Mouse (Mus musculus): ENCODE measurements around the gene Fgb. TPM values are rescaled to one million over a fixed set of nuclear protein-coding genes. Genes with fewer than 3 reads are reported as not detected.

The Fgb gene
- polyA plus RNA-seq, 1 experiment = 0.15 TPM

DNA sequence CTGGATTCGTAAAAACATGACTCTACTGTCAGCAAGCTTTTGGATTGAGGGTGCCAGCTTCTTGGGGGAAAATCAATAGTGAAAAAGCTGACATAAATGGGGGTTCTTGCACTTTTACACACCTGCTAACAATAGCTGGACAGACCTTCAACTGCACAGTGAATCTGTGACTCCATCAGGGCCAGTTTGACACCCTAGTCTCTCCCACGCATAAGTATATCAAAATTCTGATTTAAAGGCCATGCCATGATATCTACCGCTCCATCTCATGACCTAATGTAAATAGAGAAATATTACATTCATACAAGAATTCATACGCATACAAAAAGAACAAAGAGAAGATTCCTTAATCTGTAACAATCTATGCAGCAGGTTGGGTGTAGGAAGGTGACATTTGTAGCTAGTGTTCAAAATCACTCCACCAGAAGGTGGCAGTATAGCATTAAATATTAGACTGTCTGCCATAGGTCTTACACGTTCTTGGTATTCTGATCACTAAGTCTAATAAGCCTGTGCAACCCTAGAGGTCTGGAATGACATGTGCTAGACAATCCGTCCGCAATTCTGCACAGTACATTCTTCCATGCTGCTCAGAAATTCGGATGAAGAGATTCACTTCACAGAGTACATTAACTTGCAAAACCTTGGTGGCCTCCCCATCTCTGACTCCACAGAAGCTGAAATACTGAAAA lies 50.7 kb downstream of the Fgb start:
- Histone ChIP-seq H3K36me3 (ENCODE audit: control insufficient read depth, insufficient read depth, low read length) (no peaks in the 10 kb centered on the region), H3K27me3 (ENCODE audit: control insufficient read depth, insufficient read depth, low read length) (no peaks in the 10 kb centered on the region), H3K4me1 (replicated peaks; ENCODE audit: control insufficient read depth, insufficient read depth, low read length) (no peaks in the 10 kb centered on the region), H3K27ac (ENCODE audit: control insufficient read depth, insufficient read depth, low read length) (no peak overlapping the region), H3K4me3 (ENCODE audit: control insufficient read depth, insufficient read depth, low read length) (no peak overlapping the region)
- no peak for TF ChIP-seq CTCF (IDR thresholded peaks at IDR 0.05; ENCODE audit: borderline replicate concordance, control insufficient read depth, extremely low read depth, insufficient read depth, low read length, poor library complexity)
- TF ChIP-seq POLR2A (IDR thresholded peaks at IDR 0.05; ENCODE audit: control insufficient read depth, extremely low read depth, insufficient read depth, low read length, poor library complexity) = no peak
- 35% methylated on average over 8 of the region's 8 CpGs for WGBS
- peak; percentile 20 for DNase-seq

DNA sequence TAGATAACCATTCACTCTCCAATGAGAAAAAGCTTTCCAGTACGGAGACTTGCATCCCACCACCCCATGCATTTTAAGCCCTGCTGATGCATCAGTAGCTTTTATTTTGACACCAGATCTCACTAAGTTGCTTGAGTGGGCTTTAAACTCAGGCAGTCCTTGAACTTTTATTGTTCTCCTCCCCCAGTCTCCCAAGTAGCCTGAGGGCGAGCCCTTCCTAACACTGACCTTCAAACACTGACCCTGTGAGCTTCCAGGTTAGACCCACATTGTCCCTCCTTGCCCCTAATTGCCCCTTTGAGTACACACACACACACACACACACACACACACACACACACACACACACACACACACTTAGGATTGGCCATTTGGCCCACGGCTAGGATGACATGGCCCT lies 53.0 kb downstream of the Fgb start:
- TF ChIP-seq CTCF (IDR thresholded peaks at IDR 0.05; ENCODE audit: borderline replicate concordance, control insufficient read depth, extremely low read depth, insufficient read depth, low read length, poor library complexity) = no peak
- no peak for TF ChIP-seq POLR2A (IDR thresholded peaks at IDR 0.05; ENCODE audit: control insufficient read depth, extremely low read depth, insufficient read depth, low read length, poor library complexity)
- Histone ChIP-seq H3K27me3 (ENCODE audit: control insufficient read depth, insufficient read depth, low read length) (no peaks in the 10 kb centered on the region), H3K4me3 (ENCODE audit: control insufficient read depth, insufficient read depth, low read length) (no peak overlapping the region), H3K27ac (ENCODE audit: control insufficient read depth, insufficient read depth, low read length) (no peak overlapping the region), H3K4me1 (replicated peaks; ENCODE audit: control insufficient read depth, insufficient read depth, low read length) (no peaks in the 10 kb centered on the region), H3K36me3 (ENCODE audit: control insufficient read depth, insufficient read depth, low read length) (no peaks in the 10 kb centered on the region)
- WGBS = 88% methylated on average over 3 of the region's 3 CpGs
- no peak for DNase-seq

DNA sequence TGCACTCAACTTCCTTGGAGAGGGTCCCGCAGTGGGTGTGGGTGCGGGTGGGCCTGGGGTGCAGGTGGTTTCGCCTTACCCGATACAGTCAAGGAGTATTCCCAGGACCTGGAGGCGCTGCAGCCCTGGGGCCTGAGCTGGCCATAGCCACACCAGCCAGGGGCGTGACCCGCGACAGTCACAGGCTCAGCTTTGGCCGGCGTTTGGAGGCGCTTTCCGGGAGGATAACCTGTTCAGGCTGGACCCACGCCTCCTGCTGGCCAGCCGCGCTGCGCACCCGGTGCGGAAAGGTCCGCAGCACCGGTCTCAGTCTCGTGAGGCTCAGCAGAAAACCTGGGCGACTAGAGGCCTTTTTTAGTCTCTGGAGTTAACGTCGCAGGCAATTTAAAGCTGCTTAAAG lies 54.3 kb downstream of the Fgb start:
- no peak for TF ChIP-seq POLR2A (IDR thresholded peaks at IDR 0.05; ENCODE audit: control insufficient read depth, extremely low read depth, insufficient read depth, low read length, poor library complexity)
- TF ChIP-seq CTCF (IDR thresholded peaks at IDR 0.05; ENCODE audit: borderline replicate concordance, control insufficient read depth, extremely low read depth, insufficient read depth, low read length, poor library complexity) = no peak
- 7% methylated on average over 24 of the region's 24 CpGs for whole genome bisulfite sequencing
- no peak for DNase-seq
- Histone ChIP-seq H3K4me1 (replicated peaks; ENCODE audit: control insufficient read depth, insufficient read depth, low read length) (no peaks in the 10 kb centered on the region), H3K36me3 (ENCODE audit: control insufficient read depth, insufficient read depth, low read length) (no peaks in the 10 kb centered on the region), H3K4me3 (ENCODE audit: control insufficient read depth, insufficient read depth, low read length) (no peak overlapping the region), H3K27ac (ENCODE audit: control insufficient read depth, insufficient read depth, low read length) (no peak overlapping the region), H3K27me3 (ENCODE audit: control insufficient read depth, insufficient read depth, low read length) (no peaks in the 10 kb centered on the region)

DNA sequence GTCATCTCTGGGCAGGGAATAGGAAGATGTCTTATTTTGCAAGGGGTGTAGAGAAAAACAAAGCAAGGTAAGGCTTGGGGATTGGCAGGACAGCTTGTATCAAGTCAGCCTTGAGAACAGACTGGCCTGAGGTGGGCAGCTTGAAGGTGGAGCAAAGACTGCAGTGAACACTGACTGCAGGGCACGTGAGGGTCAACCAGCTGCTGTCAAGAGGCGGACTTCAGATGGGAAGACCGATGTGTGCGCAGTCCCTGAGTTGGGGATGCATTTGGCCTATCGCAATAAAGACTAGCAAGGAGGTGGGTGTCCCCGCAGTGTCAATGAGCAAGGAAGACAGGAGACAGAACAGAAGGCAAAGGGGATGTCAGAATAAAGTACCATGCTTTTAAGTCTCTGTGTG lies 56.7 kb downstream of the Fgb start:
- no peak for DNase-seq
- H3K4me3 ChIP-seq (ENCODE audit: control insufficient read depth, insufficient read depth, low read length) = no peak overlapping the region
- H3K27me3 ChIP-seq (ENCODE audit: control insufficient read depth, insufficient read depth, low read length) = no peaks in the 10 kb centered on the region
- H3K4me1 ChIP-seq (replicated peaks; ENCODE audit: control insufficient read depth, insufficient read depth, low read length) = no peaks in the 10 kb centered on the region
- 95% methylated on average over 6 of the region's 6 CpGs for WGBS
- no peaks in the 10 kb centered on the region for H3K36me3 ChIP-seq (ENCODE audit: control insufficient read depth, insufficient read depth, low read length)
- no peak for TF ChIP-seq POLR2A (IDR thresholded peaks at IDR 0.05; ENCODE audit: control insufficient read depth, extremely low read depth, insufficient read depth, low read length, poor library complexity)
- TF ChIP-seq CTCF (IDR thresholded peaks at IDR 0.05; ENCODE audit: borderline replicate concordance, control insufficient read depth, extremely low read depth, insufficient read depth, low read length, poor library complexity) = no peak
- no peak overlapping the region for H3K27ac ChIP-seq (ENCODE audit: control insufficient read depth, insufficient read depth, low read length)

DNA sequence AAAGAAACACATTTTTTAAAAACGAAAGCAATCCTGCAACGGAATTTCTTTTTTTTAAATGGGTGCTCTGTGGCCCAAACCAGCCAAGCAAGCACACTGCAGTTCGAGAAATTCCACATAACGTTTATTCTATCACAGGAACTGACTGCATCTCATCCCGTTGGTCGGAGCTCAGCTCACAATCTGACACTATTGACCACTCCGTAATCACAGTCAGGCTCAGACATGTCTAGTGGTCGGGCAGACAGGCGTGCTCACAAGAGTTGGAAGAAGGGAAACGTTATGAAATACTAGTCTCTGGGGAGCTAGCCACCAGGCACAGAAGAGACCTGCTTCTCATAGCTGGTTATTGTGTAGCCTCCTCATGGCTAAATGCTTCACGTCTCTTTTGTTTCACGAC lies 57.7 kb downstream of the Fgb start:
- H3K27ac ChIP-seq (ENCODE audit: control insufficient read depth, insufficient read depth, low read length) = no peak overlapping the region
- no peaks in the 10 kb centered on the region for H3K4me1 ChIP-seq (replicated peaks; ENCODE audit: control insufficient read depth, insufficient read depth, low read length)
- DNase-seq = no peak
- TF ChIP-seq CTCF (IDR thresholded peaks at IDR 0.05; ENCODE audit: borderline replicate concordance, control insufficient read depth, extremely low read depth, insufficient read depth, low read length, poor library complexity) (no peak), POLR2A (IDR thresholded peaks at IDR 0.05; ENCODE audit: control insufficient read depth, extremely low read depth, insufficient read depth, low read length, poor library complexity) (no peak)
- H3K4me3 ChIP-seq (ENCODE audit: control insufficient read depth, insufficient read depth, low read length) = no peak overlapping the region
- no peaks in the 10 kb centered on the region for H3K36me3 ChIP-seq (ENCODE audit: control insufficient read depth, insufficient read depth, low read length)
- H3K27me3 ChIP-seq (ENCODE audit: control insufficient read depth, insufficient read depth, low read length) = no peaks in the 10 kb centered on the region
- 87% methylated on average over 12 of the region's 12 CpGs for WGBS

Other genes with a start within 250 kb of the Fgb start
- gene Rbm46, start 173.4 kb downstream of the Fgb start, polyA plus RNA-seq (2012; rRNA removed) = not detected in 2 replicates
- 0.15 and 0.22 TPM in 2 replicates for gene Lrat, start 145.9 kb downstream of the Fgb start, polyA plus RNA-seq (2012; rRNA removed)
- gene Fgg, start 42.1 kb downstream of the Fgb start, polyA plus RNA-seq (2012; rRNA removed) = 0.65 and 4.3 TPM in 2 replicates
- 0.08 and 1.0 TPM in 2 replicates for gene Fga, start 23.8 kb downstream of the Fgb start, polyA plus RNA-seq (2012; rRNA removed)
- gene Plrg1, start 5.7 kb upstream of the Fgb start, polyA plus RNA-seq (2012; rRNA removed) = 55.9 TPM in 2 replicates
- 0.31 and 0.32 TPM in 2 replicates for gene Dchs2, start 78.1 kb upstream of the Fgb start, polyA plus RNA-seq (2012; rRNA removed)